Mouse (Mus musculus) ES-CJ7 (cell line): ENCODE data around the gene Brd4.

ENCODE experiments used
- DNase-seq: peaks from one replicate; pipeline ENCODE4 v3.0.0; 2011; ENCODE audit warnings: low read depth, low spot score

The Brd4 gene

DNA sequence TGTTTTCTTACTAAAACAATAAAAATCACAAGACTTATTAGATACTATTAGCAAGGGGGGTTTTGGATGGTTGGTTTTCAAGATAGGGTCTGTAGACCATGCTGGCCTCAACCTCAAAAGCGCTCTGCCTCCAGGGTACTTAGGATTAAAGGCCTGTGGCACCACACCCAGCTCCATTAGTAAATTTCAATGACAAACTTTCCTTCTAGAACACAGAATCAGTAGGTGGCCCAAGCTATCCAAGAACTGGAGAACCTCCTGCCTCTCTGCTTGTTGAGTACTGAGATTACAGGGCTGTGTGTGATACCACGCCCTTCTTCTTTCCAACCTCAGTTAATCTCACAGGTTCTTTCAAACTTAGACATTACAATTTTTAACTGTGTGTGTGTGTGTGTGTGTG is 3.4 kb downstream of the Brd4 start:
- peak; percentile 86 for DNase-seq

DNA sequence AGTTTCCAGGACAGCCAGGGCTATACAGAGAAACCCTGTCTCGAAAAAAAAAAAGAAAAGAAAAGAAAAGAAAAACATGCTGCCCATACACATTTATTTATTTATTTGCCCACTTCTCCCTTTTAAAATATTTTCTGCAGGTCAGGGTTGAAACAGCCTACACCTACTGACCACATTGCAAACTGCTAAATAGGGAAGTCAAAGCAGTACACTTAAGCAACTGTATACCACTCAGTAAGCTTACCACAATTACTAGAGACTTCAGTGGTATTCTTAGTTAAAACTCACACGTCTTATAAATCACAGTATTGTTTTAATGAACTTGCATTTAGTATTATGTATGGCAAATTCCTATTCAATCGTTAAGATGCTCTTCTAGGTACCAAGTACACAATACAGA is 3.9 kb downstream of the Brd4 start:
- DNase-seq: no peak

DNA sequence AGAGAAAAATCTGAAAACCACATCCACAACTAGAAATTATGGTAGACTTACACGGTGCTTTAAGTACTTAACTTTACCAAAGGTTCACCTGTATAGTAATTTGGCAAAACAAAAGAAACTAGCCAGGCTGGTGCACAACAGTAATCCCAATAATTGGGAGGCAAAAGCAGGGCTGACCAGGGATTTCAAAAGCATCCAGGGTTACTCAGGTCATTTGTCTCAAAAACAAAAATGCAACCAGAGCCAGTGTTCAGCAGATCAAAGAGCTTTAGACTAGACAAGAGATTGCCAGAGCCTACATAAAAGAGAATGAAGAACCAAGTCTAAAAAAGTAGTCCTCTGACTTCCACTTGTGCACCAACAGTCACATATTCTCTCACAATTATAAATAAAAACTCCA is 7.3 kb downstream of the Brd4 start:
- DNase-seq: no peak

DNA sequence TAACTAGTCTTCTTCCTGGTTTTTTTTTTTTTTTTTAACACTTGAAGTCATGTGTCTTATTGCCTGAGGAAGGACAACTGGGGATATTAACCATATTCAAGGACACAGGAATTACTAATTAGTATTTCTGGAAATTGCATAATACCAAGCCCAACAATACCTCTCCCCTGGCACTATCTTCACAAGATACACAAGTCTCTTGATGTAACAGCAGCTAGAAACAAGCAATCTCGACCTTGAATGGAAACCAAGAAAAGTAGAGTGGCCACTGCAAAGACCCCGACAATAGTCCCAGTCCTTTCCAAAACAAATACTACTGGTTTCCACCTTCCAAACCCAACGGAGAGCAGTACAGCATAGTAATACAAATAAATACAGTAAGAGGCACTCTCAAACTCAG is 9.0 kb downstream of the Brd4 start:
- DNase-seq: no peak

DNA sequence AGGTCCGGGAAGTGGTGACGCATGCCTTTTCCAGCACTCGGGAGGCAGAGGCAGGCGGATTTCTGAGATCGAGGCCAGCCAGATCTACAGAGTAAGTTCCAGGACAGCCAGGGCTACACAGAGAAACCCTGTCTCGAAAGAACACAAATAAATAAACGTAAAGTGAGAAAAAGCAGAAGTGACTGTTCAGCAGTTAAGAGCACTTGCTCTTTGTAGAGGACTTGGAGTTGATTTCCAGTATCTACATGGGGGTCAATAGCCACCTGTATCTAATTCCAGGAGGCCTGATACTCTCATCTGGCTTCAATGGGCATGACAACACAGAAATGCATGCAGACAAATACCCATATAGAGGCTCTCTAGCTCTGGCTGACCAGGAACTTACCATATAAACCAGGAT is 15.4 kb downstream of the Brd4 start:
- no peak for DNase-seq

DNA sequence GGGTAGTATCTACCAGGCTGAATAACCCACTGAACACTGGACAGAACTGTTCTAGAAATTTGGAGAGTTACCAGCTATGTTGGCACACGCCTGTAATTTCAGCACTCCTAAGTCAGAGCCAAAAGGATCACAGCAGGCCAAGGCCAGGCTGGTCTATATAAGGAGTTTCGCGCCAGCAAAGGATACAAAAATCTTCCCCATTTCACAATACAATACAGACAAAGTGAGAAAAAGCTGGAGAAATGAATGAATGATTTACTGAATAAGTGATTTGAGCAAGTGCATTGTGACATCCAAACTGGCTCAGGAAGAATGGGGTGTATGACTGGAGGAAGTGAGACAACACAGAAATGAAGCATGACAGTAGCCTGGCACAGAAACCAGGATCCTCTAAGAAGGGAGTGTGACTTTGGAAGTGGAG is 16.0 kb downstream of the Brd4 start:
- DNase-seq: no peak

DNA sequence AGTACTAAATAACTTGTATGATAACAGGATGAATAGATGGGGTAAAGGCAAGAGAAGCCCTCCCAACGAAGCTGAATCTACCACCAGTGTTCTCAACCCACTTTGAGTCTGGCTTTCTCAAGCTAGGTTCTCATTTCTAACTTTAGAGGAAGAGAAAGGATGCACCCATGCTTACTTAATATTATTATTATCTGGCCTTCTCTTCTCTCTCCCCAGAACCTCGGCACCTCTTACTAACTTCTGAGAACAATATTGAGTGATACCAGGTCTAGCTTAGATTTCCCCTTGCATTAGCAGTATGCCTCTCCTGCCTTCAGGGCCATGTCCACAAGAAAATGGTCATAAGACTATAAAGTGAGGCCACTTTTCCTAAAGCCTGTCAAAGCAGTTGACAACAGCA is 16.4 kb downstream of the Brd4 start:
- no peak for DNase-seq

DNA sequence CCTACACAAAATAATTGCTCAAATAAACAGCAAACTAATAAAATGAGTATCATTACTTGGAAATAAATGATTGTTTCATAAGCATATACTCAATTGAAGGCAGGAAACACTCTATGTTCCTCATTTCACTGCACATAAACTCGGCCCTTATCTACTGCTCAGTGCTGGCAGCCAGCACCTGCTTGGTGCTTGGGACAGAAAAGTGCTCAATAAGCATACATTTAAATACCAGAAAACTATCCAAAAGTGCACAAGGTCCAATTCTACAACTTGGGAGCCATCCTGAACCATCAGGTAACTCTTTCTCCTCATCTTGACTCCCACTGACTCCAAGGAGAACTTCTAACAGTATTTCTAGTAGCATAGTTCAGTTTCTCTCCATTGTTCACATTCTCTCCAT is 16.9 kb downstream of the Brd4 start:
- no peak for DNase-seq

DNA sequence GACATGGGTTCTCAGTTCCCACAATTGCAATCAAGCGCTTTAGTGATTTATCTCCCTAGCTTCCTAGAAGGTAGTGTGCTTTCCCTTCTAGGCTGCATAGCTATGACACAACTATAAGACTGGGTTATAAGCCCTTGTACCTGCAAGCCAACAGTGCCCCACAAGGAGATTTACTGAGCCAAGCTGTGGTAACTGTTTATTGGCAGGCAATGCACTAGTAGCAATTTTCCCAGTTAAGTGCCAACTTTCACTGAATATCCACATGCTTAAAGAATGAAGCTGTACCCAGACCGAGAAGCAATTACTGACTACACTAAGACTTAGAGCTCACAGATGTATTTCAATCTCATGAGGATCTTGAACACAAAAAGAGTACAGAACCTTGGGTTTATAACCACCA is 20.9 kb downstream of the Brd4 start:
- no peak for DNase-seq

DNA sequence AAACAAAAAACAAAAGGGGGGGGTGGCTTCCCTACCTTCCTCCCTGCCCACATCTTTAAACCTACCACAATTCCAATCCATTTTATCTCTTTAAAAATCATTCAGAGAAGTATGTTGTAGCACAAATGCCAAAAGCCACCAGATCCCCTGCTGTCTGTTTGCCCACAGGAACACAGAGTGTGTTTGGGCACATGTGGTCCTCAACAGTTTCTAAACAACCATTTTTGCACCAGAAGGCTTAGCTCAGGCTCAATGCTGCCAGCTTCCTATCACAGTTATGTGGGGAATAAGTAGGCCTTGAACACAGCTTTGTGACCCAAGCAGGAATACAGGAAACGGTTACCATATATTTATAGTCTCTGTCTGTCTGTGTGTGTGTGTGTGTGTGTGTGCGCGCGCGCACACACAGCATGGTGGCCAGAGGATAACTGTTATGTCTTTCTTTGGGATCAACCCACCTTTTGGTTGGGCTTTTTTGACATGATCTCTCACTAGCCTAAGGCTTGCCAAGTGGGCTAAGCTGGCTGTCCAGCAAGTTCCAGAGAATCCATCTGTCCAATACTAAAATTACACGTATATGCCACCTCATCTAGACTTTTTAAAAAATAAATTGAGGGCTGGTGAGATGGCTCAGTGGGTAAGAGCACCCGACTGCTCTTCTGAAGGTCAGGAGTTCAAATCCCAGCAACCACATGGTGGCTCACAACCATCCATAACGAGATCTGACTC is 21.5 kb downstream of the Brd4 start:
- no peak for DNase-seq

DNA sequence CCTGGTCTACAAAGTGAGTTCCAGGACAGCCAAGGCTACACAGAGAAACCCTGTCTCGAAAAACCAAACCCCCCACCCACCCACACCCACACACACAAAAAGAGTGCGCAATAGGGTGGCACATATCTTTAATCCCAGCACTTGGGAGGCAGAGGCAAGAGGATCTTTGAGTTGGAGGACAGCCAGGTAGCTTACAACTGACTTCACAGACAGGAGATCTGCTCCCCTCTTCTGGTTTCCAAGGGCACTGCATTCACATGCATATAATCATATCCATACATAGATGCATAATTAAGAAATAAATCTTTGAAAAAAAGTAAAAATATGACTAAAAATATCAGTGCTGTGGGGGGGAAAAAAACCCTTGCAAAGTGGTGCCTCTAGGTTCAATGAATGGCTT is 25.7 kb downstream of the Brd4 start:
- peak; percentile 35 for DNase-seq

DNA sequence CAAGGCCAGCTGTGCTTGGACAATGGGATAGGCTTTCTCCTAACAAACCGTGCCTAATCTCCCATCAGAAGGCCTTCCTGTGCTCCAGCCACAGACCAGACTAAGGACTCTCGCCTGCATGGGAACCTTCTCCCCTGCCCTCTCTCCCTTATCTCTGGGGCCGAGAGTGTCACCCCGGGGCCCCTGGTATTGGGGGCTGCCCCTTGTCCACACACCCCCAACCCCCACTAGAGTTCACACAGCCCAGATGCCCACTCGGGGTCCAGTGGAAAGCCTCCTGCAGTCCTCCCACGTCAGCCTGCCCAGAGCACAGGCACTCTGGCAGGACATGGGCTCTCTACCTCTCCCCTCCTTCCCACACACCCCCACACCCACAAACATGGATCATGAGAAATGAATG is 26.6 kb downstream of the Brd4 start:
- no peak for DNase-seq

DNA sequence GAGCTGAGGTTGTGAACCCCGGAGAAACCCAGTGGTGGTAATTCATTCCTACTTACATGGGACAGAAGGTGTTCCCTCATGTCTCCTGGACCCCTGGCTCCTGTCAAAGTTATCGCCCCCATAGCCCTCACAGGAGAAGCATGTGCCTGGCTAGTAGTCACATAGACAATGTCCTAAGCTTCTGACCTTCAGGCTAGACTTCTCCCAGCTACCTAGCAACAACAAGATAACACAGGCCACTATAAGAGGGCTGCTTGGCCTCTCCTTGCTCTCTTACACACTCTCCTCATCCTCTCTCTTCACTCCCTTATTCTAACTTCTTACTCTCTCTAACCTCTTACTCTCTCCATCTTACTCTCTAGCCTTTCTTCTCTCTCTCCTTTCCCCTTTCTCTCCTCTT is 27.1 kb downstream of the Brd4 start:
- no peak for DNase-seq

DNA sequence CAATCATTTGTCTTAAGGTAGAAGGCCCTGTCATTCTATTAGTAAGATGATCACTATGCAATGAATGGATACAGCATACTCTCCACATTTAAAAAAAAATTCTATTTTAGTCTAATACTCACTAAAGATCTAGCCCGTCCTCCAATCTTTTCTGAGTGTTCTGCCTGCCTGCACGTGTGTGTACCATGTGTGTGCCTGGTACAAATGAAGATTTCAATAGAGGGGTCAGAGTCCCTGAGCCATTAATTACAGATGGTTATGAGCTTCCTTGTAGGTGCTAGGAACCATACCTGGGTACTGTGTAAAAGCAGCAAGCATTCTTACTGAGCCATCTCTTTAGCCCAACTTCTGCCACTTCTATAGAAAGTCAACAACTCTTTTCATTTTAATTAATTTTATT is 27.6 kb downstream of the Brd4 start:
- DNase-seq: no peak

DNA sequence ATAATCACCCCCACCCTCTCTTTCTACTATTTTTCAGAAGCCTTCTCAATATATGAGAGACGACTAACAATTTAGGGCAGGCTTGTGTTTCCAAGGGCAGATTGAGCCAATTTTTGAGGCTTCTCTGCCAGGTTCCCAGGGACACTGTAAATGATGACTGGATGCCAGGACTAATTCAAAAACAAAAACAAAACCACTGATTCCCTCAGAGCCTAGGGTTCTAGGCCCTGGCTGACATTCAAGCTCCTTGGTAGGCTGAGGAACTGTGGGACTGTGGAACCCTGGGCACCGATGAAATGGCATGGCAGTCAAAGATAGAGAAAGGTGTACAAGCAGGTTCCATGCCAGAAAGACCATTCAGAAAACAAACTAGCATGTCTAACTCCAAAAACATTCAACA is 31.3 kb downstream of the Brd4 start:
- no peak for DNase-seq

DNA sequence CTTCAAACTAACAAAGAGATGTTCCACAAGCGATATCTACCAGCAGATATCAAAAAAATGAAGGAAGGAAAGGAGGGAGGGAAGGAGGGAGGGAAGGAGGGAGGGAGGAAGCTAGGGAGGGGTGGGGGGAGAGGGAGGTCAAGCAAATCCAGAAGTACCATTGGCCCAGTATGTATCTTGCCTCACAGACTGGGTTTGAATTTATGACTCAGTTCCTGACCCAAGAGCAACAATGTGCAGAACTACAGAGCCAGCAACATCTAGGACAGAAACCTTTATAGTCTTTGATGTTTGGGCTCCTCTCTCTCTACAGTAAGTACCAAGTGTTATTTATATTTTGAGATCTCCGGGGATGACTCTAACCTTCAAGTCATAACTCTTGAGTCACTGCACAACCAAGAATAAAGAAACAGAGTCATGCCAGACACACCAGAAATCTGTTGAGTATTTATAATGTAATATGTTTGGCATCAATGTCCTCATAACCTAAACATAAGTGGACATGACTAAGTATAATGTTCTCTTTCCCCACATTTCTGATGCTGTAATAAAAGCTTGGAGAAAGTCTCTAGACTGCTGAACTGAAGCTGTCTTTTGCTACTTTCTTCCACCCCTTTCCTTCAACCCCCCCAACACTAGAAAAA is 32.6 kb downstream of the Brd4 start:
- DNase-seq: no peak

DNA sequence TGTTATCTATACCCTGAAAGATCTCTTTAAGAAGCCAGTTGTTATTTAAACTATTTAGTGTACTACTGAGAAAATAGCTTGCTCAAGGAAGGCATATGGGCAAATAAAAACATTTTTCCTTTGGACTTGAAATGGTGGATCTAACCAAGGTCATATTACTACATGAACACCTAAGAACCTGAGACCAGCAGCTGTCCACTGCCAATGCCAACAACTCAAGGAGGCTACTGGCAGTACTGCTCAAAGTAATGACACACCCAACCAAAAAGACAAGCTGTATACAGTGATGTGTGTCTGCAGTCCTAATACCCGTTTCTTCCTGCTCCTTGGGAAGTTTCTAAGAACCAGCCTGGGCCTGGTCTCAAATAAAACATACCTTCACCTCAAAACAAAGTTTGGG is 34.5 kb downstream of the Brd4 start:
- DNase-seq: no peak

DNA sequence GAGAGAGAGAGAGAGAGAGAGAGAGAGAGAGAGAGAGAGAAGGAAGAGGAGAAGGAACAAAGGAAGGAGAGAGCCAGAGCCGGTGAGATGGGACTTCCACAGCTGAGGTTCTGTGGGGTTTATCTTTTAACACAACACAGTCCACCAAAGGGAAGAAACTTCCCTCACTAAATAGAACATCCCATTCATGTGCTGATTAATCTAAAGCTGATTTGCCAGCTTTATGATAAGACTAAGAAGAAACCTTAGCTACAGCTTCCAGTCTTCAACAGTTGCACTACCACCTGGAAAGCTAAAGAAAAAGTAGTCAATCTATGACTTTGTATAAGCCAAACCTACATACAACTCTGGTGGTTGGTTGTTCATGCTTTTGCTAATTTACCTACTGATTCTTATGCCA is 36.3 kb downstream of the Brd4 start:
- no peak for DNase-seq

DNA sequence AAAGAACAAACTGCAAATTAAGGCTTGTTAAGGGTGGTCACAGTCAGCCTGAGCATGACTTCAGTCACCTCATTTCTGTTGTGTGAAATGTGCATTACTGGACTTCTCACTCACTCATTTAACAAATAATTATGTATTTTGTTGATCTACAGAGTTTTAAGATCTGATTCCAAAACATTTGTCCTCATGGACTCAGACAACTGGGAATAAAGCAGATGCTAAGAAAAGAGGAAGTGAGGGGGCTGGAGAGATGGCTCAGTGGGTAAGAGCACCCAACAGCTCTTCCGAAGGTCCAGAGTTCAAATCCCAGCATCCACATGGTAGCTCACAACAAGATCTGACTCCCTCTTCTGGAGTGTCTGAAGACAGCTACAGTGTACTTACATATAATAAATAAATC is 36.9 kb downstream of the Brd4 start:
- no peak for DNase-seq

DNA sequence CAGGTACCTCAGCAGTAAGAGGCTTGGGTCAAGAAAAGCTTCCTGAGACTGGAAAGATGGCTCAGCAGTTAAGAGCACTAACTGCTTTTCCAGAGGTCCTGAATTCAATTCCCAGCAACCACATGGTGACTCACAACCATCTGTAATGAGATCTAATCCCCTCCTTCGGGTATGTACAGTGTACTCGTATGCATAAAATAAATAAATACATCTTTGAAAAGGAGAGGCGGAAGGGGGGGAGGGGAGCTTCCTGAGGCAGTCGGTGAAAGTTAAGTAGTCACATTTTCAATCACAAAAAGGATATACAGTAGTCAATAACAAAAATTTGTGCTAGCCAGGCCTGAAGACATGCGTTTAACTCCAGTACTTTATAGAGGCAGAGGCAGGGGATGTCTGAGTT is 38.4 kb downstream of the Brd4 start:
- DNase-seq: no peak

DNA sequence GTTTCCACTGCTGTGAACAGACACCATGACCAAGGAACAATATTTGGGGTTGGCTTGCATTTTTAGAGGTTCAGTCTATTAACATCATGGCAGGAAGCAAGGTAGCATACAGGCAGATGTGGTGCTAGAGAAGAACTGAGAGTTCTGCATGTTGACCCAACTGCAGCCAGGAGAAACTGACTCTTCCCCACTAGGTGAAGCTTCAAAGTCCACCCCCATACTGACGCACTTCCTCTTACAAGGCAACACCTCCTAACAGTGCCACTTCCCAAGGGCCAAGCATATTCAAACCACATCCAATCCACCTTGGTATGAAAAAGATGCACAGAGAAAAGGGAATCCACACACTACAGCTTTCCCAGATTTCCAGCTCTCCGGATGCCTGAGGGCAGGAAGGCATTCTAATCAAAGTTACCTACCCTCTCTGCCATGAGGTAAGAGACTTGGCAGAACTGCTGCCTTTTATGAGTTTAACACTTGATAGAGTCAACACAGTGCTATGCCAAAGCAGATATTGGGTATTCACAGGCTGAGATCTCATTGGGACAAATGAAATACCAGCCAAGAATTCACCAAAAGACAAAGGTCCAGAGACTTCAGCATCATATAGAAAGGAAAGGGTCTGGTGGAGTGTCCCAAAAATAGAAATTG is 43.5 kb downstream of the Brd4 start:
- DNase-seq: no peak

DNA sequence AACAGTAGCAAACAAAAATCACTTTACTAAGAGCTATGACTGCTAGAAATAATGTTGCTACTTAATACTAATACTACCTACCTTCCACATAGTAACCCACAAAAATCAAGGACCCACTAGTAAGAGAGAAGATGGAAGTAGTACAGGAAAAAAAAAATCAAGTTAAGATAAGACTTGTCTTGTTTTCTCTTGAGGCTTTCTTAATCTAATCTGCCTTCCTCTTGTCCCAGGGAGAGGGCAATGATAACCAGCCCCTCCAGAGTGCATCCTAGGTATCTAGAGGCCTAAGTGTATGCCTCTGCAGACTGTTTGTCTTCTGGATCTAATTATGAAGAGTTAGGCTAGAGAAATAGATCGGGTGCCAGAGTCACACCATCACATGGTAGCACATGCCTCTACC is 45.9 kb downstream of the Brd4 start:
- no peak for DNase-seq

DNA sequence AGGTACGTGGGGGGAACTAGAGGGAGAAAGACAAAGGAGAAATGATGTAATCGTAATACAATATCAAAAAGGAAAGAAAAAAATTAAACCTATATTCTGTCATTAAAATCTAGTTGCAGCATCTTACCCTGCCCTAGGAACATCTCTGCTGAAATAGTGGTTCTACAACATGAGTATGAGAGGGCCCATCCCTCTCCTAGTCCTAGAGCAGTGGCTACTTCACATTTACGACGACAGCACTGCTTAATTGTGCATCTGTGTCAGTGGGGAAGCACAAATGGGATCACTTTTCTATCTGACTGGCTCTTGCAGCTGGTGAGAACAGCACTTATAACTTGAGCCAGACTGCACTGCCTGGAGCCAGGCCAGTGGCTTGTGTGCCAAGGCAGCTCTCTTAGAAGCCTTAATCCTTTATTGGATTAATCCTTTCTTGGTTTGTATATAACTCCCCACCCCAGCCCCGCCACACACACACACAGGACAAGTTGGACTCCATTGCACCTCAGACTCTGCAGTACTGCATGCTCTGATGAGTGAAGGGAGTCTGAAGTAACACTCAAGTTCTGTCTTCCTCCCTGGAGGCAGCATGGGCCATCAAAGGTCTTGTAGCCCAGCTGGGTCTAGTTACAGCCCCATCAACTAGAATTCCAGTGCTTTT is 48.9 kb downstream of the Brd4 start:
- no peak for DNase-seq
